Mouse (Mus musculus) gastrocnemius, postnatal 4 days (tissue): ENCODE results near the gene Dstyk. TPM values are rescaled to one million over a fixed set of nuclear protein-coding genes. Genes with fewer than 3 reads are reported as not detected.
"Not testable (repeated sequence)": the region's sequence is repeated elsewhere in the genome, so short reads cannot be mapped to it uniquely, and the experiment has no call there.

Source experiments
- DNase-seq, 2 experiments: peaks; one replicate each; pipeline ENCODE4 v3.0.0; 2021 to 2022; ENCODE audit warnings: low spot score in 2 of 2, mixed read lengths in 2 of 2
- total RNA-seq, 2 experiments: library from RNA; stranded (reverse); gene quantifications; 2 replicates each; pipeline ENCODE4 v1.2.3; 2021

The Dstyk gene
- total RNA-seq, 2 experiments from 2014 or later: 20.9 to 22.0 TPM

DNA sequence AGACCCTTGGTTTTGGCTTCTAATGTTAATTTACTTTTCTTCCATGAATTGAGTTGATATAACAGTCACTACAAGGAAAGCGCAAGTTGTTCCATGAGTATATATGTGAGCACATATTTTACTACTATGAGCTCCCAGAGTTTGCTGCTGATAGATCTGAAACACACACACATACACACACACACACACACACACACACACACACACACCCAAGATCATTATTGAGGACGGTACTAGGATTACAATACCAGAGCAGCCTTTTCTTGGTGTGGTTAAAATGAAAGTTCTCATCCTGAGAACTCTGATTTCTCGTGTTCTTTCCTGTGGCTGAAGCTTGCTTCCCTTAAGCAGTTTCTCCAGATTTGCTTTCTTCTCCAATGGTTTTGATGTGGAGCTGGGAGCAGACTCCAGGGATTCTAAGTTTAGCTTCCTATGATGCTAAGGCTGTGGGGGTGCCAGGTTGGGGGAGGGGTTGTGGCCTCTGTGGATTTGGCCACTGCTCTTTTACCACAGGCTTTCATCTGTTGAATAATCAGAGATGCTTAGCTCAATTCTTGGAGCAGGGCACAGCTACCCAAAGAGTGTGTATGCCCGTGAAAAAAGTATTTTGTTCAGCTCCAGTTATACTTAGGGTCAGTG lies 19.1 kb downstream of the Dstyk start:
- no peak for DNase-seq

GRCm38 (mm10) chr1:132436960-132437359 lies 19.6 kb downstream of the Dstyk start:
- DNase-seq: no peak

DNA sequence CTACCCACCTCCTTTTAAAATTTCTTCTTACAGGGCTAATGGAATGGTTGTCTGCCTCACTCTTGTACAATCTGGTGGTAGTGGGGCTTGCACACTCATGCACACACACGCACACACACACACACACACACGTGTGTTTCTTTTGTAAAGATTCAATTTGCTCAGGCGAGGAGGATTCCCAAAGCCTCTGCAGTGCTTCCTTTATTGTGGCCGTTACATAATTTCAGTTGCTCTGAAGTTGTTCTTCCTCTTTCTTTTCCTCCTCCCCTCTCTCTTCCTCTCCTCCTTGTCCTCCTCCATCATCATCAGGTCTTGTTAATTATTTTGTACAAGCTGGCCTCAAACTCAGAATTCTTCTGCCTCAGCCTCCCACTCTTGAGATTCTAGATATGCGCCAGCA lies 20.0 kb downstream of the Dstyk start:
- DNase-seq: no peak

DNA sequence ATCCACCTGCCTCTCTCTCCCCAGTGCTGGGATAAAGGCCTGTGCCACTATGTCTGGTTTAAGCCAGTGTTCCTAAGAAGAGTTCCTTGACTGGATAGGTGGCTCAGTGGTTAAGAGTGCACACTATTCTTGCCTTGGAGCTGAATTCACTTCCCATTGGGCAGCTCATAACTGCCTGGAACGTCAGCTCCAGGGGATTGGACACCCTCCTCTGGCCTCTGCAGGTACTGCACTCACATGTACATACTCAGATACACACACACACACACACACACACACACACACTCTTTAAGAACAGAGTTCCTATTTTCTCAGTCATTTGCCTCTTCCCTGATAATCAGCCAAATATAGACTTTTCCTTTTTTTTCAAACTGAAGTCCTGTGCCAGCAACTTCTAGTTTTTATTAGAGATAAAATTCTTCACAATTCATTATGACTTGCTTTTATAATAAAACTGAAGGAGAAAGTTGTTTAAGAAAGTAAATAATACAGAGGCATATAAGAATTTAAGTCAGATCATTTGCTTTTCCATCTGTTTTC lies 23.6 kb downstream of the Dstyk start:
- DNase-seq: no peak

- DNase-seq: no peak
Observed at GRCm38 (mm10) chr1:132449742-132450141, 32.4 kb downstream of the Dstyk start.

DNA sequence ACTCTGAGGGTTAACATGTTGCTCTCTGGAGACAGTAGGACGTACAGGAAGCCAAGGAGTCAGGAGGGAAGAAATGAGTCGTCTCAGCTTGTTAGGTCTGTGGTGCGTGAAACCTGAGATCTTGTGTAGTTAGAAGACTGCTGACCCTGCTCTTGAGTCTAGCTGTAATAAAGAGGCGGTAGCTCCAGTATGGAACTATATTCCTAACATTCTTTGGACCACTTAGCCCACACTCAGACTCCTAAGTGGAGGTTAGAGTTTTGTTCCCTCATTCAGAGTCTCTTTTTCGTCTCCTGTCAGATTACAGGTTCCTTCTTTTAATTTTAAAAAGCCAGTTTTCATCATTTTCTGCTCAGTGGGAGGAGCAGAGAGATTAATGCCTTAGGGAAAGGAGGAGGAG lies 47.3 kb downstream of the Dstyk start:
- DNase-seq: no peak

DNA sequence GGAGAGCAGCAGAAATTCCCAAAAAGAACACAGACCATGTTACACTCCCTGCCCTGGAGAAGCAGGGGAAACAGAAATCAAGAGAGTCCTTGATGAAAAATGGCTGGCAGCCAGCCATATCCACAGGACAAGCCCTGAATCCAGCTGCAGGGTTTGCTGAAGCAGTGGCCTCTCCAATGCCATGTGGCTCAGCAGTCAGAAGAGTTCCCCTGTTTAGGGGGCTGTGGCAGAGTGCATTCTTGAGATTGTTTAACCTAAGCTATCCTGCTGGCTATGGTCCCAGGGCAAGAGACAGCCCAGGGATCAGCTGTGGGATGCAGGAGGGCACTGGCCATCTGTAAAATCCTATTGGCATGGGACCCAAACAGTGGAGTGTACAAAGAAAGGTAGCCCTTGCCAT lies 51.6 kb downstream of the Dstyk start:
- DNase-seq: peak in 1 of 2 experiments; percentile 17

DNA sequence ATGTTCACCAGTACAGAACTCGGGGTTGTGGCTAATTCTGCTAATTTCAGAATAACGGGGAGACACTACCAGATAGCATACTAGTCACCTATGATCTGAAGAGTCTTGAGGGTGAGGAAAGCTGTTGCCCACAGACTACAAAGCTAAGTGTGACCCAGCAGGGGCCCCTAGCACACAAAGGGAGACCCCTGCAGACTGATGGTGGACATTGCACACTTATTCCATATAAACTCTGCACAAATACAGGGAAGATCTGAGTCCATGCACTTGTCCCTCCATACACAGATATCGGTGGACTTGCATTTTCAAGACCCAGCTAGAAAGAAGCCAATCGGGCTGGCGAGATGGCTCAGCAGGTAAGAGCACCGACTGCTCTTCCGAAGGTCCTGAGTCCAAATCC lies 52.2 kb downstream of the Dstyk start:
- DNase-seq: no peak

DNA sequence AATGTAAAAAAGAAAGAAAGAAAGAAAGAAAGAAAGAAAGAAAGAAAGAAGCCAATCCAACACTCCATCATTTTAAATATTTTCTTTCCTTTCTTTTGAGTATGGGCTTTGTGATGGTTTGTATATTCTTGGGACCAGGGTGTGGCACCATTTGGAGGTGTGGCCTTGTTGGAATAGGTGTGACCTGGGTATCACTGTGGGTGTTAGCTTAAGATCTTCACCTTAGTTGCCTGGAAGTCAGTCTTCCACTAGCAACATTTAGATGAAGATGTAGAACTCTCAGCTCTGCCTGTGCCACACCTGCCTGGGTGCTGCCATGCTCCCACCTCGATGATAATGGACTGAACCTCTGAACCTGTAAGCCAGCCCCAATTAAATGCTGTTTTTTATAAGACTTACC lies 52.7 kb downstream of the Dstyk start:
- DNase-seq: not testable (repeated sequence)

DNA sequence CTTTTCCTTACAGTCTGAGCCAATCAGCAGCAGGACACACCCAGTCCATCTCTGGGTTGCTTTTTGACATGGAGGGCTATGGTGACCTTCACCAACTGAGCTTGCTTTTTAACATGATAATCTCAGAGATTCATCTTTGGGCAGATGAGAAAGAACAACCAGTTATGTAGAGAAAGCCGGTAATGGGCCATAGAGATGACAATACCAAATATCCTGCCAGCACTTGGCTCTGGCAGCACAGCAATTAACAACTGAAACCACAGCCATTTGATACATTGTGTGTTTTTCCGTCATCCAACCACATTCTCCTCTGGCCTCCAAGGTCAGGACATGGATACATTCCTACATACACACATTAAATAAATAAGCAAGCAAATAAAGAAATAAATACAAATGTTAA lies 53.7 kb downstream of the Dstyk start:
- DNase-seq: no peak

- no peak for DNase-seq
Observed at GRCm38 (mm10) chr1:132471499-132471898, 54.1 kb downstream of the Dstyk start.

DNA sequence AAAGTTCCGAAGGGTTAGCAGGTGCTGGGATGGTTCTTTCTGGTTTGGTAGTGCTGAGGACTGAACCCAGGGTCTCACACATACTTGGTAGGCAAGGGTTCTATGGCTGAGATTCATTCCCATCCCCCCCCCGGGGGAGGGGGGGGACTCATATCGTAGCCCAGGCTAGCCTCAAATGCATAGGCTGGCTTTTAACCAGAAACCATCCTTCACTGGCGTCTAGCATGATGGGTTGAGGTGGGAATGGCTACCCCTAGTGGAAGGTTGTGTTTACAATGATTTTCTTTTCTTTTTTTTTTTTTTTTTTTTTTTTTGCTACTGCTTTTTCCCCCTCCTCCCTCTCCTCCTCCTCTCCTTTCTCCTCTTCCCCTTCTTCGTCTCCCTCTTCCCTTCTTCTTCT lies 55.2 kb downstream of the Dstyk start:
- no peak for DNase-seq

GRCm38 (mm10) chr1:132474496-132474895 lies 57.1 kb downstream of the Dstyk start:
- no peak for DNase-seq

GRCm38 (mm10) chr1:132476575-132476927 lies 59.2 kb downstream of the Dstyk start:
- no peak for DNase-seq

- peak; percentile 65 to 85 for DNase-seq
Observed at GRCm38 (mm10) chr1:132476928-132477691, 59.8 kb downstream of the Dstyk start, which contains the start of gene Rbbp5. Gene Rbbp5 (plus strand): TSS chr1:132477365.

DNA sequence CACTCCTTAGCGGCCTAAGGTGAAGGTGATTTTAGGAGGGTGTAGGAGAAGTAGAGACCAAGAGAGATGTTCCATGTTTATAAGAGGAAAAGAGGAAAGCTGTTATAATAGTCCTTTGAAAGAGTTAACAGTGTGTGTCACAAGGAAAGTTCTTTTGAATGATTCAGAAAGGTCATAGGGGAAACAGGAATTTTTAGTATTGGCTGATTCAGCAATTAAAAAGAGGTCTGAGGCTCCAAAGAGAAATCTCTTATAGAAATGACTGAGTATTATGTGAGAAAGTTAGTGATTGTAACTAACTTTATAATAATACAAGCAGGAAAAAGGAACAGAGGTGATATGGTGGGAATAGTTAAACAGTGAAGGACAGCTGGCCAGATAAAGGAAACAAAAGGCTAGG lies 62.1 kb downstream of the Dstyk start:
- DNase-seq: no peak

DNA sequence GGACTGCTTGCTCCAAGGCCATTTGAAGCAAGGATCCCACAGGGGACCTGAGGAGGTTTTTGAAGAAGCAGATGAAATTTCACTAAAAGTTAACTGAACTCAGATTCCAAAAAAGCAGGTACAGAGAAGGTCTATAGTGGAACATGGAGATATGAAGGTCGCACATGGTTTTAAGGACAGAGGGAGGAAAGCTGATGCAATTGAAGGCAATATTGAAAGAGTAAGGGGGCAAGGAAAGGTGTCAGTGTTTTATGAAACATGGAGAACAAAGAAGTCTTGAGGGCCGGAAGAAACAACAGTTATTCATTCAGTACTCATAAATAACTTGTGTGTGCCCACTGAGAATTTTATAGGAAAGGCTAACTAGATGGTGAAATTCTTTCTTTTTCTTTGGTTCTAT lies 64.3 kb downstream of the Dstyk start:
- no peak for DNase-seq

- no peak for DNase-seq
Observed at GRCm38 (mm10) chr1:132483234-132483633, 65.9 kb downstream of the Dstyk start.

- DNase-seq: no peak
Observed at GRCm38 (mm10) chr1:132483759-132484158, 66.4 kb downstream of the Dstyk start.

- no peak for DNase-seq
Observed at GRCm38 (mm10) chr1:132500535-132500934, 83.2 kb downstream of the Dstyk start.

- no peak for DNase-seq
Observed at GRCm38 (mm10) chr1:132505155-132505554, 87.8 kb downstream of the Dstyk start.

DNA sequence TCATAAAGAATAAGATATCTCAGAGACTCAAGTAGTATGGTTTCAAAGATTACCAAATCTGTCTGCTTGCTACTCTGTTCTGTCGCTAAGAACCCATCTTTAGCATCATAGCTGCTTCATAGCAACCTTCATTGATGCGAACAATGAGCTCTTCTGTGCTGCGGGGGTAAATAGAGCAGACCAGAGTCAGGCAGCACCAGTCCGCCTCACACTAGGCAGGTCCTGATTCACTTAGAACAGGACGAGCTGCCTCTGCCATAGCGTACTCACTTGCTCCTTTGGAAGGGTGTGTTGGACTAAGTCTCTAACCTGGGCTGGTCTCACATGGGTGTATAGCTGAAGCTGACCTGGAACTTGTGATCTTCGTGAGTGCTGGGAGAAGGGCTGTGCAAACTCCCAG lies 88.7 kb downstream of the Dstyk start, which contains the start of gene Tmem81:
TSS of gene Tmem81 (plus strand) at position 173 of the 400 bp plus-strand sequence.
- no peak for DNase-seq

DNA sequence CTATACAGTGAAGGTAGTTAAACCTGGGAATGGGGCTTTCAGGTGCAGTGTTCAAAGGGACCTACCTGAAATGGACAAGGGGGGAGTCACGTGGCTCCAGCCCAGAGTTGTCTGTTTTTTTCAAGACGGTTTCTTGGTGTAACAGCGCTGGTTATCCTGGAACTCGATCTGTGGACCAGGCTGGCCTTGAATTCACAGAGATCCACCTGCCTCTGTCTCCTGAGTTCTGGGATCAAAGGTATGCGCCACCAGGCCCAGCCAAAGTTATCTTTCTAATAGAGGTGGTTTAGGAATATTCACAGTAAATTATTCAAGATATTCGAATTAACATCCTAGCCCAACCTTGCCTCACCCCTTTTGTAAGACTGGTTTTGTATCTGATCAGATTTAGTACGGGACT lies 89.3 kb downstream of the Dstyk start:
- no peak for DNase-seq
